Mouse (Mus musculus) c-Kit-positive CD71-positive TER-119-negative erythroid progenitor cells, embryonic 14.5 days (primary cell): ENCODE results near the gene Fgfr1op2.

ENCODE experiments used
- DNase-seq: peaks from one replicate; pipeline ENCODE4 v3.0.0-alpha.2; 2013; ENCODE audit warnings: low read depth

The Fgfr1op2 gene

DNA sequence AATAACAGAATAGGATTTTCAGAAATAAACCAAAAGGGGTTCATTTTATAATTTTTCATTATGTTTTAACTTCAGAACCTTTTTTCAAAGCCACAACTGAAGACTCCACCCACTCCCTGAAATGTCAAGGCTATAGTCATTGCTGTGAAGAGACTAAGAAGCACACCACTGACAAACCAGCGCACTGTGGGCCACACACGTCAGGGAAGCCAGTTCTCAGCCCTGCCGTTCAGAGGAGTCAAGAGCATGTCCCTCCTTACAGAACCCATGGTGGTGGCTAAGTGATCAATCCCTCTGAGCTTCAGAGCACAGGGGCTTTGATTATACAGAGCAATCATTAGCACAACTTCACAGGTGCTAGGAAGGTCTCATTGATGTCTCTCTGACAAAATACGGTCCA, 25.6 kb downstream of the Fgfr1op2 start:
- DNase-seq: no peak

GRCm38 (mm10) chr6:146603651-146604050, 26.6 kb downstream of the Fgfr1op2 start:
- DNase-seq: no peak

DNA sequence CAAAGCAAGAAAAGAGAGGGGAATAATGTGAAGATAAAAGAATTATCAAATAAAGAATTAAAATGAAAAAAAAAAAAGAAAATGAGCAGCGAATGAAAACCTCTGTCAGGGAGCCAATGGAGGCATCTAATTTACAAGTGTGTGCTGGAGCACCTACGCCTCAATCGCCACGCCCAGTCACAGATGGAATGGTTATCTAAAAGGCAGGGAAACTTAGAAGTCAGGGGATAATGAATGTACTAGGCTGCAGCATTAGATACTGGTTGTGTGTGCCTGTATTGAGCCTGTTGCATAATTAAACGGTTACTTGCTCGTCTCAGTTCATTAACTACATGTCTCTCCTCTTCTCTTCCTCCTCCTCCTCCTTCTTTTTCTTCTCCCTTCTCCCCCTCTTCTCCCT, 34.4 kb downstream of the Fgfr1op2 start:
- DNase-seq: no peak

DNA sequence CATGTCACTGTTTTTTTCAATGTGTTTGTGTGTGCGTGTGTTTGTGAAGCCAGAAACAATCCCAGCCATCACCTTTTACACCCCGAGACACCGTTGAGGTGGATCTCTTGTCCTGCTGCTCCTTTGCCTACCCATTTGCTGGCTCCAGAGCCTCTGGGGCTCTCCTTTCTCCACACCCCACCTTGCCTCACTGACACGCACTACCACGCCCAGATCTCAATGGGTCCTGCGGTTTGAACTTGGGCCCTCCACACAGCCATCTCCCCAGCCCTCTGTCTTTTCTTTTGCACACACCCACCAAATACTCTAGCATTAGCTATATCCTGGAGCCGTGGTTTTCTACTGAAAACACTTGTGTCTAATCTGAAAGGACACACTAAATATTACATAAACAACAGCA, 34.9 kb downstream of the Fgfr1op2 start:
- DNase-seq: no peak

DNA sequence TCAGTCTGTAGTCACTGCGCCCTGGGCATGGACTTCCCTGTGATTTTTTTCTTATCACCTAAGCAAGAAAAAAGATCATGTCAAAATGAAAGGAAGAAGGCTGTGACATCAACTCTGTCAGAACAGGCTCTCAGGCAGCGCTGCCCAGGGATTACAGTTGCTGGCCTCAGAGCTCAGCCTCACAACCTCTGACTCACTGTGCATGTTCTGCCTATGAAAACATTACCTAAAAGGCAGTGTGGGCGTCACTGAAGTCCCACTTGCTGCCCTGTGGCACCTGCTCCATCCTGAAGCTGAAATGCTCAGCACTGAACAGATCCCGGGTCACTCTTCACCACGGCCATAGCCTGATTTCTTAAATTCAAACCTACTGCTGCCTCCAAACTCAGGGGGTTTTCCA, 35.7 kb downstream of the Fgfr1op2 start:
- DNase-seq: no peak

DNA sequence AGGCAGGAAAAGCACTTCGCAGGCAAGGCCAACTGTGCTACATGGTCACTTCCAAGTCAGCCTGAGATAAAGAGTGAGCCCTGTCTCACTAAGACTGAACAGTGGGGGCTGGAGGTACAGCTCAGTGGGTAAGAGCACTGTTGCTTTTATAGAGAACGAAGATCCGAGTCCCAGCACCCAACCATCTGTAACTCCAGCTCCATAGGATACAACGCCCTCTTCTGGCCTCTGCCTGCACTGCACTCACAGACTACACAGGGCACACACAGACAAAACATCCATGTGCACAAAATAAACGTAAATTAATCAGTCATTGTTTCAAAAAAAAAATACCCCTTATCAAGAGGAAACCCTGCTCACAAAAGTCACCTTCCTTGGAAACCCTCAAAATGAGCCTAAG, 36.9 kb downstream of the Fgfr1op2 start:
- no peak for DNase-seq

DNA sequence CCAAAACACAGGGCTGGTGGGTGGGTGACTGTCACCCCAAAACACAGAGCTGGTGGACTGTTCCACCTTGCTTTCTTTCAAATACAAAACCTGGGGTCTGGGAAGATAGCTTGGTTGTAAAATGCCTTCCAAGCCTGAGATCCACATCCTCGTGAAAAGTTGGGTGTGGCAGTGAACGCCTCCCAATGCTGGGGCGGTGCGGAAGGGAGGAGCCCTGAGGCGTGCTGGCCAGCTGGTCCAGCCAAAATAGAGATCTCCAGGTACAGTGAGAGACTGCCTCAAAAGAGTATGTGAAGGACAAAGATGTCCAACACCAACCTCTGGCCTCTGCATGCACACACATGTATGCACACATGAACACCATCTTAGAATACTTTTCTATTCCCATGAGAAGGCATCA, 37.5 kb downstream of the Fgfr1op2 start:
- DNase-seq: no peak

- no peak for DNase-seq
Observed at GRCm38 (mm10) chr6:146615891-146616290, 38.9 kb downstream of the Fgfr1op2 start.

DNA sequence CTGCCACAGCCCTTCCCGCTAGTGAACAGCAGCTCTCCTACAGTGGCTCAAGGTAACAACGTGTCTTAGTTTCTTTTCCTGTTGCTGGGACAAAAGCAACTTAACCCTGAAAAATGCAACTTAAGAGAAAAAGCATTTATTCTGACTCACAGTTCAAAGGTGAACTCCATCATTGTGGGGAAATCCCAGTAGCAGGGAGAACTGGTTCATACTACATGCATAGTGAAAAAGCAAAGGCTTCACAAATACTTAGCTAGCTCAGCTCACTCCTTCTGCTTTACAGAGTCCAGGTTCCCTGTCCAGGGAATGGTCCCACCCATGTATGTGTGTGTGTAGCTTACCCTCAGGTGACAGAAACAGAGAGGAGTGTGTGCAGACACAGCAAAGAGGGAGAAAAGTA, 39.7 kb downstream of the Fgfr1op2 start:
- no peak for DNase-seq

- no peak for DNase-seq
Observed at GRCm38 (mm10) chr6:146628123-146628522, 51.1 kb downstream of the Fgfr1op2 start.

- peak; percentile 71 for DNase-seq
Observed at GRCm38 (mm10) chr6:146629781-146630756, 53.1 kb downstream of the Fgfr1op2 start.

DNA sequence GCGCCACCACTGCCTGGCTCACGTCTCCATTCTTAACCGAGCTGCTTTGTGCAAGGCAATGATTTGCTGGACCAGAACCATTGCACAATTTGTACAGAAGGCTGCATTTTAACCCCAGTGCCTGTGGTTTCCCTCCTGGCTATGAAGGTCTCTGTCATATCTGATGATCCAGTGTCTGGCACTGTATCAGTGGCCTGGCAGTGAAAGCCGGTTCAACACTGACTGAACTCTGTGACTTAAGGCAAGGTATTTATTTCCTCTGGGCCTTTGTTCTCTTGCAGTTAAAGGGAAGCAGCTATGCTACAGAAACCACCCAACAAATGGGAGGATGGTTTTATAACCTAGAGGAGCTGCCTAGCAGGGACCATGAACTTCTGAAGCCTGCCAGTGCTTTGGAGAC, 54.0 kb downstream of the Fgfr1op2 start:
- DNase-seq: no peak

DNA sequence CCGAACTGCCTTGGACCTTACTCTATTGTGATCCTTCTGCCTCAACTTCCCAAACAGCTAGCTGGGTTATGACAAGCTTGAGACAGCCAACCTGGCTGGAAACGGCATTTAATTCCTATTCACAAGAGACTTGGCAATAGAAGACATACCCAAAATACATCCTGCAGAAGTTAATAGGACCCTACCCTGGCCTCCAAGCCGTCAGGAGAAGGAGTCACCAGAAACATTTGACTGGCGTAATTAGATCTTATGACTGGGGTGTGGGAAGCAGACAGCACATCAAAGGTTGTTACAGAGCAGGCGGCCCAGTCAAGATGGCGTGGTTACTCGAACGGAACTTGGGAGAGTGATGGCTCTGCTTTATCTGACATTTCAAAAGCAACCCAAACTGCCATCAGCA, 54.8 kb downstream of the Fgfr1op2 start:
- no peak for DNase-seq

DNA sequence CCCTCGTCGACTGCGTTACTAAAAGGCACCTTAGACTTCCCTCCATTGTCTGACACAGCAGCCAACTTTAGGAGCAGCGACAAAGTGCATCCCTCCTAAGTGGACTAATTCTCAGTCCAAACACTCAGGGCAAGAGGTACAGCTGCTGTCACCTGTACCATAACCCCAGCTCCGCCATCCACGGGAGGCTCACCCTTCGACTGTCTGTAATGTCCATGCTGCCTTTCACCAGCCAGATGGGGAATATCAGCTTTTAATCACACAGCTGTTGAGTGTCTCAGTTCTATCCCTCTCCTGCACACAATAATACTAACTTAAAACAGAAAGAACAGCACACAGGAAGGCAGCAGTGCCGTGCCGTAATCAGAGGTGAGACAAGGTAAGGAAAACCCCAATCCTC, 55.4 kb downstream of the Fgfr1op2 start:
- no peak for DNase-seq

DNA sequence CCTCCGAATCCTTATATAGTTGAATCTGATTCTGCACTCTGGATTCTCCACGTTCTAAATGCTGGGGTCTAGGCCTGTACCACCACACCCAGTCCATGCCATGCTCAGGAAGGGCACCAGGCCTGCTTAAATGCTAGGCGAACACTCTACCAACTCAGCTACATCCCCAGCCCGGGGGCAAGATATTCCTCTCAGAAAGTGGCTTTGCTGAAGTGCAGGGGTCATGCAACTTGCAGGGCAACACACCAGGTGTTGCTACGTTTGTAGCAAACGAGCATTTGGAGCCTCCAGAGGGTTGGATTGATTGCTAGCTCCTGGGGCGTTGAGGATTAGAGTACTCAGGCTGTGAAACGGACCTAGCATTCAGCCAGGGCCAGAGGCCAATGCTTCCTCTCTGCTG, 56.1 kb downstream of the Fgfr1op2 start:
- DNase-seq: no peak

- DNase-seq: no peak
Observed at GRCm38 (mm10) chr6:146633629-146634014, 56.6 kb downstream of the Fgfr1op2 start.

GRCm38 (mm10) chr6:146634015-146634722, 57.2 kb downstream of the Fgfr1op2 start:
- DNase-seq: no peak

DNA sequence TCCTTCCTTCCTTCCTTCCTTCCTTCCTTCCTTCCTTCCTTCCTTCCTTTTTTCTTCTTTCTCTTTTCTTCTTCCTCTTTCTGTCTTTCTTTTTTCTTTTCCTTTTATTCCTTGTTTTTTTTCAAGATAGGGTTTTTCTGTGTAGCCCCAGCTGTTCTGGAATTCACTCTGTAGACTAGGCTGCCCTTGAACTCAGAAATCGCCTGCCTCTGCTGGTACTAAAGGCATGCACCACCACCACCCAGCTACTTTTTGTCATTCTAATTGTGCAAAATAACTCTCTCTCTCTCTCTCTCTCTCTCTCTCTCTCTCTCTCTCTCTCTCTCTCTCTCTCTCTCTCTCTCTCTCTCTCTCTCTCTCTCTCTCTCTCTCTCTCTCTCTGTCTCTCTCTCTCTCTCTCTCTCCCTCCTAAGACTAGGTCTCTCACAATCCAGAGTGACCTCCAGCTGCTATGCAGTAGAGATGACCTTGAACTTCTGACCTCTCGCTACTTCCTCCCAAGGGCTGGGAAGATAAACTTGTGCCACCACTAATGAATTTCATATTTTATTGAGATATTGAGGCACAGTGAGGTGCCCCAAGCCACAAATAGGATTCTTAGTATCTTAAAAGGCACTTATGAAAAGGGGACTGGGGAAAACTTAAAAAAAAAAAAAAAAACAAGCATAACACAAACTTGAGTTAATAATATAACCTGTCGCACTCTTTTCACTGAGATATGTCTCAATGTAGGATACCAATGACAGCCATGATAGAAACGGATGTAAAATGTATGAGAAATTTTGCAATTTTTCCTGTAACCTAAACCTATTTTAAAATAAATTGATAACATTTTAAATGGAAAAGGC, 58.0 kb downstream of the Fgfr1op2 start:
- no peak for DNase-seq

GRCm38 (mm10) chr6:146636482-146636881, 59.5 kb downstream of the Fgfr1op2 start:
- no peak for DNase-seq

GRCm38 (mm10) chr6:146640068-146640965, 63.3 kb downstream of the Fgfr1op2 start:
- no peak for DNase-seq

GRCm38 (mm10) chr6:146640991-146641390, 64.0 kb downstream of the Fgfr1op2 start:
- no peak for DNase-seq
